Mouse (Mus musculus): ENCODE data around the gene Slc35f1. TPM values are rescaled to one million over a fixed set of nuclear protein-coding genes. Genes with fewer than 3 reads are reported as not detected.
"Not testable (repeated sequence)": the region's sequence is repeated elsewhere in the genome, so short reads cannot be mapped to it uniquely, and the experiment has no call there.

Gene Slc35f1
- total RNA-seq, 2 experiments from 2014 or later: 3.3 to 4.1 TPM

DNA sequence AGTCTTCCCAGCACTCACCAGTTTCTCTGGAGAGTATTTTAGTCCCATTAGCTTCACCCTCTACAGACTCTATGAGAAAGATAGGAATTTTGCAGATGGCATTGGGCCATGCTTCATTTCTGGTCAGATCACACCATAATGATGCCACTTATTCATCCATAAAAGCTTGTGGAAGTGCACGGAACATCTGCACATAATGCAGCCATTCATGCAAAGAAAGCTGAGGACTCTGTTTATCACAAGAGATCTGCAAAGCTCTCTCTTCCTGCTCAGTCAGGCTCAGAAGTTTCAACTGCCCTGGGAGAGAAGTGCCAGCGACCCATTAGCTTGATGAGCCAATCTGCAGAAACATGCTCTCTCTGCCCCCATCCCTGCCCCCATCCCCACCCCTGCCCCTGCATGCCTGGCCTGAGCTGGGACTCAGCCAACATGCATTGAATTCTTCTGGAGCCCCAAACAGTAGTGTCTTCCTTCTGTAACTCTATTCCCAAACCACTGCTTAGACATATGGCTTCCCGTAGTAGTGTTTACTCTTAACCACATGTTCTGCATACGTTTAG is 89.7 kb downstream of the Slc35f1 start:
- DNase-seq (ENCODE audit: low spot score in 2 of 2): no peak

DNA sequence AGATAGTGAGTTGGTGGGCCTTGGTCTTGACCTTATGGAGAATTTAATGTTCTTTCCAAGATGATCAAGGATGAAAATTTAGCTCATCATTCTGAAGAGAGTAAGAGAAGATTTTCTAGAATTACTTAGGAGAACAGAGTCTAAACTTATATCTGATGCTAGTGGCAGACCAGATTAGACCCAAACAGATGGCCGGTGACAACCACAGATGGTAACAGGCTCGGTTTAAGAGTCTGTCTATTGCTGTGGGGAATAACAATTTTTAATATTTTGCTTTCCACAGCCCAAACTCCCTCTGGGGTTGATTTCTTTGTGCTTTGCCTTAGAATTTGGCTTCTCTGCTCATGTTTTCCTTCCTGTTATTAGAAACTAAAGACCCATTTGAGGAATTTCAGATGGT is 96.7 kb downstream of the Slc35f1 start:
- DNase-seq (ENCODE audit: low spot score in 2 of 2): no peak

DNA sequence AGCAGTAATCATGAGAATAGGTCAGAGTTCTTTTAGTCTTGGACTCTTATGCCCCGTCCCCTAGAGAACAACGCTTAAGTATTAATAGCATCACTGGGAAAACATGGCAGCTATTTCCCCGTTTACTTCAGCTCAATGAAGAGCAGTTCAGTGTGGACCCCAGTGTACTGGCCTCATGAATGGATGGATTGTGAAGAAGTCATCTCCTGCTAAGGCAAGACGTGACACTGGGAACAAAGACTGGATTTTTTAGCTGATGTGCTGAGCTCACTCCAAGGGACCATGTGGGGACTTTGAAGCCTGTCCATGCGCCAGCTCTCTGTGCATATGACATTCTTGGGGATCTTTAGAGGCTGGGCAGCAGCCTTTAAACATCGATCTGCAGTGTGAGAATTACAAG is 101.2 kb downstream of the Slc35f1 start:
- no peak for DNase-seq (ENCODE audit: low spot score in 2 of 2)

DNA sequence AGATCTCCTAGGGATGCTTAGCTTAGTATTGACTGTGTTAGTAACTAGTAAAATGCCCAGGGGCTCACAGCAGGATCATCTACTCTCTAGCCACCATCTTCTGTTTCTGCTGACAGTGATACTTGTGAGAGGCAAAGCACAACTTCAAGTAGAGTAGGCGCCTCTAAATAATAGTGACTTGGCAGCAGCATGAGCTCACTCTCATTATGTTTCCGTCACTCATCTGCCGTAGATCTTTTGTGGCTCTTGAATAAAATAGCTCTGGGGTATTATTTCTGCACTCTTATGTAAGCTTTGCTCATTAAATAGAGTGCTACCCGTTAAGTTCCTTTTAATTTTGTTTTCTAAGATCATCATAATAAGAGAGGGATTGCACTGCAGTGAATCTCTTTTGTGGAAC is 107.1 kb downstream of the Slc35f1 start:
- DNase-seq (ENCODE audit: low spot score in 2 of 2): no peak

- DNase-seq (ENCODE audit: low spot score in 2 of 2): no peak
Observed at GRCm38 (mm10) chr10:52807808-52808207, 117.5 kb downstream of the Slc35f1 start.

DNA sequence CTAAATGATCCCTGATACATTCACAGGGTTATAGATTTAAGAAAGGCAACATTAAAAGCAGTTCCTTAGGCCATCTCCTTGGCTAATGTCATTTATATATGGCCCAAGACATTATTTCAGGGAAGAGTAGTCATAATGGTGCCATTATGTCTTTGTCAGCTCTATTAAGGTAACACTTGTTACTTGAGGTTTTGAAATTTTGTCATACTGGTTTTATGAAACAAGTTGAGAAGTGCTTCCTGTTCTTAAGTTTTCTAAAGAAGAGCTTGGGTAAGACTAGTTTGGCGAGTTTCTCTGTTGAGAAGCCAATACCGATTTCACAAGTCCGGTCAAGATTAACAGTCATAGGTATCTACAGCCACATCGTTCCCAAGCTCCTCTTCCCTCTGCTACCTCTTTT is 122.5 kb downstream of the Slc35f1 start:
- DNase-seq (ENCODE audit: low spot score in 2 of 2): no peak

DNA sequence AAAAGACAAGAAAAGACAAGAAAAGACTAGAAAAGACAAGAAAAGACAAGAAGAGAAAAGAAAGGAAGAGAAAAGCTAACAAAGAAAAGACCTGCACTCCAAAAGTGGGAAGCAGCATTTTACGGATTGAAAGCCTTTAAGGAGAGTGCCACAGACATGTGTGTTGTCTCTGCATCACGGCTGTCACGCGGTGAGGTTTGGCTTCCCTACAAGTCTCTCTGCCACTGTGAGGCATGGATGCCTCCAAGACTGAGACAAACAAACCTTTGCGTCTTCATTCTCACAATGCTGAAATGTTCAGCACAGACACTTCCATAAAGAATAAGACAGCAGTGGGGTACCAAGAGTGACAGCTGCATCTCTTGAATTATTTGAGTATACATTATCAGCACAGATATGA is 124.0 kb downstream of the Slc35f1 start:
- DNase-seq (ENCODE audit: low spot score in 2 of 2): no peak

DNA sequence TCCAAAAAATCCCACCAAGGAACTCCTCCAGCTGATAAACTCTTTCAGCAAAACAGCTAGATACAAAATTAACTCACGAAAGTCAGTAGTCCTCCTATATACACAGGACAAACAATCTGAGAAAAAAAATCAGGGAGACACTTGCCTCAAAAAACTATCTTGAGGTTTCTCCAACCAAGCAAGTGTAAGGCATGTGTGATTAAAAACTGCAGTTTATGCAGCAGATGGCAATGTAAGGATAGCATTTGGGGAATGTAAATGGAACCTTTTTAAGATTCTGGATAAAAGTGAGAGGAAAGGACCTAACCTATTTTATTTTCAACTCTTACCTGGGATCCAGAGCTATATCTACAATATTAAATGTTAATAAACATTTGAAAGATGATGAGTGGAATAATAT is 129.3 kb downstream of the Slc35f1 start:
- DNase-seq (ENCODE audit: low spot score in 2 of 2): no peak

- no peak for DNase-seq (ENCODE audit: low spot score in 2 of 2)
Observed at GRCm38 (mm10) chr10:52822909-52823308, 132.6 kb downstream of the Slc35f1 start.

DNA sequence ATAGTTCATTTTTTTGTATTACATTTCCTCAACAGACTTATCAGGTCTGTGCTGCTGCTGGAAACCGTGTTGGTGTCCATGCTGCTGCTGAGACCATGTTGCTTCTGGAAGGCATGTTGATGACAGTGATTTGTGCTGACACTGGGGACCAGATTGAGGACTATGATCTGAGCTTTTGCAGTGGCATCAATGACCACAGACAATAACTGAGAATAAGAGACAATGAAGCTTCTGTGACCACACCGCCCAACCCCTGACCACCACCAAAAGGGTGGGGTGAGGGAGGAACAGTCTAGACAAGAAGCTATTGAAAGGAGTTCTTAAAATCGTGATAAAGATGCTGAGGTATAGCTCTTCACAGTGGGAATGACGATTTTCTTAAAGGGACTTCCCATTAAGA is 135.4 kb downstream of the Slc35f1 start:
- DNase-seq (ENCODE audit: low spot score in 2 of 2): no peak

GRCm38 (mm10) chr10:52840819-52841218 is 150.5 kb downstream of the Slc35f1 start:
- DNase-seq (ENCODE audit: low spot score in 2 of 2): no peak

- DNase-seq (ENCODE audit: low spot score in 2 of 2): no peak
Observed at GRCm38 (mm10) chr10:52851994-52852393, 161.7 kb downstream of the Slc35f1 start.

DNA sequence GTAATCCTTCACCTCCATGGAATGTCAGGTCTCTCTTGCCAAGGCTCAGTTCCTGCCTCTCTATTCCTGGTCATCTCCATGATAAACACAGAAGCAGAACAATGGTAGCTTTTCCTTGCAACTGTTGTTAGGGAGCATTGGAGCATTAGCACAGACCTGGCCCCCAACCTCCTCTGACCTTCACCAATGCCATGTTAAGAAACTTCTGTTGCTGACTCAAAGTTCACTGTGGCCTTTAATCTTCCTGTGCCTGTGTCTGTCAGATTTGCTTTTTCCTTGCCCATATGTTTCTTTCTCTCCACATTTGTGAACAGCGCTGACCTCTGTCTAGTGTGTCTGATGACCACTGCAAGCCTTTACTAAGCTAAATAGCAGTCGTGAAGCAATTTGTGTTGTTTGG is 170.5 kb downstream of the Slc35f1 start:
- no peak for DNase-seq (ENCODE audit: low spot score in 2 of 2)

DNA sequence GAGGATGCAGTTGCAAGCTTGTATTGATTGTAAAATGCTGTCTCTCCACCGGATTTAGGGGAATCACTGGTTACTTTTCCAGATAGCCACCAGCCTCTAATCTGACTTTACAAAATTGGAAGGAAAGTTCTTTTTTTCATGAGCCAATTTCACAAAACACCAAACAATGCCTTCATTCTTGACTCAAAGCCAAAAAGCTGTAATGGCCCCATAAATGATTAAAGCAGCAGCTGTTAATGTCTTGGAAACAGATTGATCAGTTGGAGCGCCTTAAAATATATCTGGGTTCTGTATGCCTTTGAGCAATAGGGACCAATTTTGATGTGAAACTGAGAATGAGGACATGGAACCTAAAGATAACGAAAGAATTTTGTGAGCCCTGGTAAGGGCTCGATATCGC is 174.6 kb downstream of the Slc35f1 start:
- DNase-seq (ENCODE audit: low spot score in 2 of 2): no peak

GRCm38 (mm10) chr10:52871110-52871509 is 180.8 kb downstream of the Slc35f1 start:
- no peak for DNase-seq (ENCODE audit: low spot score in 2 of 2)

GRCm38 (mm10) chr10:52874133-52874532 is 183.8 kb downstream of the Slc35f1 start:
- DNase-seq (ENCODE audit: low spot score in 2 of 2): no peak

GRCm38 (mm10) chr10:52874712-52875111 is 184.4 kb downstream of the Slc35f1 start:
- no peak for DNase-seq (ENCODE audit: low spot score in 2 of 2)

GRCm38 (mm10) chr10:52877263-52878021 is 187.1 kb downstream of the Slc35f1 start:
- DNase-seq (ENCODE audit: low spot score in 2 of 2): no peak

GRCm38 (mm10) chr10:52878093-52878801 is 187.9 kb downstream of the Slc35f1 start:
- no peak for DNase-seq (ENCODE audit: low spot score in 2 of 2)

DNA sequence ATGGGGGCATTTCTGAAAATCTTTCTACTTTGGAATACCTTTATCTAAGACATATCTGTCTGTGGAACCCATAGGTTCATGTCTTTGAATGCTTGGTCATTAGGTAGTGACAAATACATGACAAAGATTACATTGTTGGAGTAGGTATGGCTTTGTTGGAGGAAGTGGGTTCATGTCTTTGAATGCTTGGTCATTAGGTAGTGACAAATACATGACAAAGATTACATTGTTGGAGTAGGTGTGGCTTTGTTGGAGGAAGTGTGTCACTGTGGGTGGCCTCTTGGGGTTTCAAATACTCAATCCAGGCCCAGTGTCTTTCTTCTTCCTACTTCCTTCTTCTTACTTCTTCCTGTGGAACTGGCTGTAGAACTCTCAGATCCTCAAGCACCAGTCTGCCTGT is 206.4 kb downstream of the Slc35f1 start:
- DNase-seq (ENCODE audit: low spot score in 2 of 2): not testable (repeated sequence)

- no peak for DNase-seq (ENCODE audit: low spot score in 2 of 2)
Observed at GRCm38 (mm10) chr10:52904914-52905313, 214.6 kb downstream of the Slc35f1 start.

DNA sequence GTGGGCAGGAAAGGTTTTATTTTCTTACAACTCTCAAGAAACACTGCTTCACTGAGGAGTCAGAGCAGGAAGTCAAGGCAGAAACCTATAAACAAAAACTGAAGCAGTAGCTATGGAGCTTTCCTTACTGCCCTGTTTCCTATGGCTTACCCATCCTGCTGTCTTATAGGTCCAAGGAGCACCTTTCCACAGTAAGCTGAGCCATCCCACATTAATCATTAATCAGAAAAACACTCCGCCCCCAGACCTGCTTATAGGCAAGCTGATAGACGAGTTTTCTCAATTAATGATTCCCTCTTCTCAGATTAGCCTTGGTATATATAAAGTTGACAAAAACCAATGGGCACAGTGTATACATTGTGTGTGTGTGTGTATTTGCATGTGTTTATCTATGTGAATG is 221.4 kb downstream of the Slc35f1 start:
- no peak for DNase-seq (ENCODE audit: low spot score in 2 of 2)

Measured in adrenal gland, postnatal 4 days (tissue).